Mouse (Mus musculus): Measurements from ENCODE around the gene Tmc5. TPM values are rescaled to one million over a fixed set of nuclear protein-coding genes. Genes with fewer than 3 reads are reported as not detected.

Gene Tmc5
- polyA plus RNA-seq, 1 experiment from 2014 or later: 2.4 TPM

DNA sequence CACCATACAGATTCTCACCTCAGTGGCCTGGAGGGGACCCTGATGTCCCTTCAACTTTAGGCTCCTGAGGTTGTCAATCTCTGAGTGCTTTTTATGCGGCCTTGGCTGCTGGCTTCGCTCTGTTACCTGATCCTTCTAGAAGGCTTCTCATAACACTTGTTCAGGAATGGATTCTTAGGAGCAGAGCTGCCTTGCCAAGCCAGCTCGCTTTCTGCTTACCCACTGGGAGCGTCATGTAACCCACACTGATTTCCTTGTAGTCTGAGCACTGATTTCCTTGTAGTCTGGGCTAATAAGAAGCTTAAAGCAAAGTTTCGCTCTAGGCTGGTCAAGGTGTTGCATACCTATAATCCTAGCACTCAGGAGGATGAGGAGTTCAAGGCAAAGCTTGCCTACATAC is 21.0 kb downstream of the Tmc5 start:
- H3K4me3 ChIP-seq (replicated peaks; ENCODE audit: low read length): no peak overlapping the region
- no peaks in the 10 kb centered on the region for H3K27me3 ChIP-seq (ENCODE audit: control insufficient read depth, insufficient read depth, low read length)
- no peaks in the 10 kb centered on the region for H3K4me1 ChIP-seq (ENCODE audit: control insufficient read depth, insufficient read depth, low read length)
- H3K9me3 ChIP-seq (replicated peaks; ENCODE audit: control insufficient read depth, low read length): no peaks in the 10 kb centered on the region
- no peaks in the 10 kb centered on the region for H3K36me3 ChIP-seq (ENCODE audit: control insufficient read depth, insufficient read depth, low read length)
- 0 out of 2 replicates have a peak, but pooled peaks have one; percentile 24 for ATAC-seq (ENCODE audit: insufficient read depth, low FRiP score)
- peak overlapping the region; percentile 36; the same call in 1 of the 2 replicates for H3K27ac ChIP-seq (ENCODE audit: low read length)
- no peak overlapping the region for H3K4me2 ChIP-seq (ENCODE audit: low read depth, low read length)
- no peak overlapping the region for H3K9ac ChIP-seq (ENCODE audit: low read length)
- WGBS: 80% methylated on average over 5 of the region's 5 CpGs

- Histone ChIP-seq H3K4me1 (ENCODE audit: control insufficient read depth, insufficient read depth, low read length) (no peaks in the 10 kb centered on the region), H3K9ac (ENCODE audit: low read length) (no peak overlapping the region), H3K27me3 (ENCODE audit: control insufficient read depth, insufficient read depth, low read length) (no peaks in the 10 kb centered on the region), H3K4me3 (replicated peaks; ENCODE audit: low read length) (no peak overlapping the region), H3K4me2 (ENCODE audit: low read depth, low read length) (no peak overlapping the region), H3K36me3 (ENCODE audit: control insufficient read depth, insufficient read depth, low read length) (no peaks in the 10 kb centered on the region), H3K9me3 (replicated peaks; ENCODE audit: control insufficient read depth, low read length) (no peaks in the 10 kb centered on the region), H3K27ac (ENCODE audit: low read length) (peak overlapping the region; percentile 57)
- peak; percentile 84 for ATAC-seq (ENCODE audit: insufficient read depth, low FRiP score)
- WGBS: 65% methylated on average over 7 of the region's 7 CpGs
Observed at GRCm38 (mm10) chr7:118620243-118620906, 23.3 kb downstream of the Tmc5 start.

DNA sequence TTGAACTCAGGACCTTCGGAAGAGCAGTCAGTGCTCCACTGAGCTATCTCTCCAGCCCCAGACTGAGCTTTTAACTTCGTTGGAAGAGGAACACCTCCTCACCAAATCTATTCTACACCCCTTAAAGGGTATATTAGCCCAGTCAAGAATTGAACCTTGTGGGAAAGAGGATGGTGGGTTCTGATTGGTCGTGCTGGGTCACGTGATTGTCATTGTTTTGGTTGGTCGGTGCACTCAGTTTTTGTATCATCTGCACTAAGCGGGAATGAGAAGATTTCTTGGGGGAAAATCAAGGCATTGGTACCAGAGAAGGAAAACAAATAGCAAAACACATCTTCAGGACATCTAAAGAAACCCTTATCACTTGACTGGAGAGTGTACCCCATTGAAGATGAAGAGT is 24.0 kb downstream of the Tmc5 start:
- Histone ChIP-seq H3K27ac (ENCODE audit: low read length) (peak overlapping the region; percentile 52), H3K4me1 (ENCODE audit: control insufficient read depth, insufficient read depth, low read length) (no peaks in the 10 kb centered on the region), H3K9ac (ENCODE audit: low read length) (no peak overlapping the region), H3K36me3 (ENCODE audit: control insufficient read depth, insufficient read depth, low read length) (no peaks in the 10 kb centered on the region), H3K27me3 (ENCODE audit: control insufficient read depth, insufficient read depth, low read length) (no peaks in the 10 kb centered on the region), H3K9me3 (replicated peaks; ENCODE audit: control insufficient read depth, low read length) (no peaks in the 10 kb centered on the region), H3K4me3 (replicated peaks; ENCODE audit: low read length) (no peak overlapping the region), H3K4me2 (ENCODE audit: low read depth, low read length) (no peak overlapping the region)
- ATAC-seq (ENCODE audit: insufficient read depth, low FRiP score): no peak
- 79% methylated on average over 6 of the region's 6 CpGs for WGBS

- Histone ChIP-seq H3K27me3 (ENCODE audit: control insufficient read depth, insufficient read depth, low read length) (no peaks in the 10 kb centered on the region), H3K36me3 (ENCODE audit: control insufficient read depth, insufficient read depth, low read length) (no peaks in the 10 kb centered on the region), H3K9ac (ENCODE audit: low read length) (no peak overlapping the region), H3K4me2 (ENCODE audit: low read depth, low read length) (no peak overlapping the region), H3K4me3 (replicated peaks; ENCODE audit: low read length) (no peak overlapping the region), H3K27ac (ENCODE audit: low read length) (no peak overlapping the region), H3K9me3 (replicated peaks; ENCODE audit: control insufficient read depth, low read length) (no peaks in the 10 kb centered on the region), H3K4me1 (ENCODE audit: control insufficient read depth, insufficient read depth, low read length) (no peaks in the 10 kb centered on the region)
- peak; percentile 80 for ATAC-seq (ENCODE audit: insufficient read depth, low FRiP score)
- 61% methylated on average over 12 of the region's 13 CpGs for WGBS
Observed at GRCm38 (mm10) chr7:118627550-118628298, 30.6 kb downstream of the Tmc5 start.

DNA sequence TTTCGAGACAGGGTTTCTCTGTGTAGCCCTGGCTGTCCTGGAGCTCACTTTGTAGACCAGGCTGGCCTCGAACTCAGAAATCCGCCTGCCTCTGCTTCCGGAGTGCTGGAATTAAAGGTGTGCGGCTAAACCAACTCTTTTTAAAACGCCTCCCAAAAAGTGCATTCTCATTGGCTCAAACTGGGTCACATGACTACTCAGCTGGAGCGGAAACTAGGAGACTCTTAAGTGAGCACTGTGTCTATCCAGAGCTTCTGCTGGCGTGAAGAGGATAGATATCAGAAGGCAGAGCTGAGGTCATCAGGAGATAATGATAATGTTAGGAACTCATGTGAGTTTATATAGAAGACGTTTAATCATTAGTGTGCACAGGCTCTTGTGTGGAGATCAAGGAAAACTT is 36.0 kb downstream of the Tmc5 start:
- Histone ChIP-seq H3K4me1 (ENCODE audit: control insufficient read depth, insufficient read depth, low read length) (no peaks in the 10 kb centered on the region), H3K27me3 (ENCODE audit: control insufficient read depth, insufficient read depth, low read length) (no peaks in the 10 kb centered on the region), H3K27ac (ENCODE audit: low read length) (no peak overlapping the region), H3K36me3 (ENCODE audit: control insufficient read depth, insufficient read depth, low read length) (no peaks in the 10 kb centered on the region), H3K4me3 (replicated peaks; ENCODE audit: low read length) (no peak overlapping the region), H3K9ac (ENCODE audit: low read length) (no peak overlapping the region), H3K9me3 (replicated peaks; ENCODE audit: control insufficient read depth, low read length) (no peaks in the 10 kb centered on the region), H3K4me2 (ENCODE audit: low read depth, low read length) (no peak overlapping the region)
- WGBS: 80% methylated on average over 9 of the region's 9 CpGs
- ATAC-seq (ENCODE audit: insufficient read depth, low FRiP score): no peak

- Histone ChIP-seq H3K4me3 (replicated peaks; ENCODE audit: low read length) (no peak overlapping the region), H3K9ac (ENCODE audit: low read length) (no peak overlapping the region), H3K36me3 (ENCODE audit: control insufficient read depth, insufficient read depth, low read length) (no peaks in the 10 kb centered on the region), H3K4me1 (ENCODE audit: control insufficient read depth, insufficient read depth, low read length) (no peaks in the 10 kb centered on the region), H3K4me2 (ENCODE audit: low read depth, low read length) (no peak overlapping the region), H3K27me3 (ENCODE audit: control insufficient read depth, insufficient read depth, low read length) (no peaks in the 10 kb centered on the region), H3K27ac (ENCODE audit: low read length) (no peak overlapping the region), H3K9me3 (replicated peaks; ENCODE audit: control insufficient read depth, low read length) (no peaks in the 10 kb centered on the region)
- no peak for ATAC-seq (ENCODE audit: insufficient read depth, low FRiP score)
- WGBS: 78% methylated on average over 7 of the region's 7 CpGs
Observed at GRCm38 (mm10) chr7:118633951-118634350, 36.9 kb downstream of the Tmc5 start.

DNA sequence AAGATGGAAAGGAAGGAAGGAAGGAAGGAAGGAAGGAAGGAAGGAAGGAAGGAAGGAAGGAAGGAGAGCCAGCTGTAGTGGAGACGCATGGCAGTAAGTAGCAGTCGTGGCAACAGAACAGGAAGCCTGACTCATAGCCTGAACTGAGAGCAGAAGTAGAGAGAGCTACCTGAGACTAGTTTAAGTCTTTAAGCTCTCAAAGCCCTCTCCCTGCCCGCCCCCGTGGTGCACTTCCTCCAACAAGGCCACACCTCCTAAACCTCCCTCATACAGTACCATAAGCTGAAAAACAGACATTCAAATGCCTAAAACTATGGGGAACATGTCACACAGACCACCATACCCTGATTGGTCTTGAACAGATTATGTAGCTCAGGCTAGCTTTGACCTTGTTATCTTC is 40.4 kb downstream of the Tmc5 start:
- Histone ChIP-seq H3K36me3 (ENCODE audit: control insufficient read depth, insufficient read depth, low read length) (no peaks in the 10 kb centered on the region), H3K4me3 (replicated peaks; ENCODE audit: low read length) (no peak overlapping the region), H3K9me3 (replicated peaks; ENCODE audit: control insufficient read depth, low read length) (no peaks in the 10 kb centered on the region), H3K27ac (ENCODE audit: low read length) (no peak overlapping the region), H3K9ac (ENCODE audit: low read length) (no peak overlapping the region), H3K4me1 (ENCODE audit: control insufficient read depth, insufficient read depth, low read length) (no peaks in the 10 kb centered on the region), H3K4me2 (ENCODE audit: low read depth, low read length) (no peak overlapping the region), H3K27me3 (ENCODE audit: control insufficient read depth, insufficient read depth, low read length) (no peaks in the 10 kb centered on the region)
- 54% methylated on average over 4 of the region's 4 CpGs for WGBS
- no peak for ATAC-seq (ENCODE audit: insufficient read depth, low FRiP score)

- Histone ChIP-seq H3K9me3 (replicated peaks; ENCODE audit: control insufficient read depth, low read length) (no peaks in the 10 kb centered on the region), H3K27me3 (ENCODE audit: control insufficient read depth, insufficient read depth, low read length) (no peaks in the 10 kb centered on the region), H3K36me3 (ENCODE audit: control insufficient read depth, insufficient read depth, low read length) (no peaks in the 10 kb centered on the region), H3K4me2 (ENCODE audit: low read depth, low read length) (no peak overlapping the region), H3K27ac (ENCODE audit: low read length) (no peak overlapping the region), H3K4me1 (ENCODE audit: control insufficient read depth, insufficient read depth, low read length) (no peaks in the 10 kb centered on the region), H3K4me3 (replicated peaks; ENCODE audit: low read length) (no peak overlapping the region), H3K9ac (ENCODE audit: low read length) (no peak overlapping the region)
- 91% methylated on average over 1 of the region's 1 CpGs for WGBS
- no peak for ATAC-seq (ENCODE audit: insufficient read depth, low FRiP score)
Observed at GRCm38 (mm10) chr7:118646237-118646636, 49.1 kb downstream of the Tmc5 start.

DNA sequence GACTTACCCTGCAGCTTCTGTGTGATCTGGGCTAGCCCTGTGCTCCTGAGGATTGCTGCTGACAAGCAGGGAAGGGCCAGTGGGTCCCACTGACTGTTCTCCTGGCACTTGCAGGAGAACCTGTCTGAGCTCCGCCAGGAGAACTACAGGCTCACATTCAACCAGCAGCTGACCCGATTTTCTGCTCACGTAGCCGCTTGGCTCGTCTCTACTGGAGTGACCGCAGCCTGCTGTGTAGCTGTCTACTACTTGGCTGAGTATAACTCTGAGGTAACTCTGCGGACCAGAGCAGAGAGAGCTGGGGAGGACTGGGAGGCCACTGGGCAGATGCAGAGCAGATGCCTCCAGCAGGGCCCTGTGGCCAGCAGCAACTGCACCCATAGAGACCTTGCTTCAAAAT is 52.2 kb downstream of the Tmc5 start:
- H3K9ac ChIP-seq (ENCODE audit: low read length): no peak overlapping the region
- ATAC-seq (ENCODE audit: insufficient read depth, low FRiP score): peak; percentile 14; the same call in 1 of the 2 replicates
- H3K36me3 ChIP-seq (ENCODE audit: control insufficient read depth, insufficient read depth, low read length): no peaks in the 10 kb centered on the region
- H3K4me2 ChIP-seq (ENCODE audit: low read depth, low read length): no peak overlapping the region
- WGBS: 72% methylated on average over 7 of the region's 7 CpGs
- H3K4me1 ChIP-seq (ENCODE audit: control insufficient read depth, insufficient read depth, low read length): no peaks in the 10 kb centered on the region
- H3K9me3 ChIP-seq (replicated peaks; ENCODE audit: control insufficient read depth, low read length): no peaks in the 10 kb centered on the region
- H3K27me3 ChIP-seq (ENCODE audit: control insufficient read depth, insufficient read depth, low read length): no peaks in the 10 kb centered on the region
- H3K27ac ChIP-seq (ENCODE audit: low read length): no peak overlapping the region
- H3K4me3 ChIP-seq (replicated peaks; ENCODE audit: low read length): no peak overlapping the region

Data from stomach, embryonic 16.5 days (tissue).